Mouse (Mus musculus) c-Kit-positive CD71-positive TER-119-negative erythroid progenitor cells, embryonic 14.5 days (primary cell): ENCODE data around the gene Llgl2.
A peak's percentile ranks its signal among the peaks of the same experiment; 100 is the strongest.

ENCODE experiments used
- DNase-seq: peaks from one replicate; pipeline ENCODE4 v3.0.0-alpha.2; 2013; ENCODE audit warnings: low read depth

The Llgl2 gene

DNA sequence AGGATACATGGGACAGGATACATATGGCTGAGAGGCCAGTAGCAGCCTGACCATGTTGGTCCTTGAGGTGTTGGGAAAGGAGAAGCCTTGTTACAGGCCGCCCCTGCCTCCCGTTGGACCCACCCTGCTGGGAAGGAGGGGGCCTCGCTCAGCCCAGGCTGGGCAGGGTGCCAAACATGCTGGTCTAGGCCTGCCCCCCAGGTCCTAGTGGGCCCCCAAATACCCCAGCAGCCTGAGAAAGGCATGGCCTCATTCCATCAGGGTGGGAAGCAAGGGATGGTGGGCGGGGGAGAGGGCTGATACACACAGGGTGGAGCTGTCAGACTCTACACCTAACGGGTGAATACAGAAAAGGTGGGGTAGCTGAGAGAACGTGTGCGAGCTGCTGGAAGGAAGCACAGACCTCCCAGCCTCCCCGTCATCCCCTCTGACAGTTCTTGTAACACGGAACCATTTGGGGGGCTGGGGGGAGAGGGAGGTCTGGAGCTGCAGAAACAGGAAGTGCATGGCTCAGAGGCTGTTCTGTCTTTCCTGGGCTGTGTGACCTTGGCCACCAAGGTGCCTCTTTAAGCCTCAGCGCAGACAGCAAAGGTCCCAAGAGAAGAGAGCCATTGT lies 15.0 kb upstream of the Llgl2 start:
- DNase-seq: no peak

DNA sequence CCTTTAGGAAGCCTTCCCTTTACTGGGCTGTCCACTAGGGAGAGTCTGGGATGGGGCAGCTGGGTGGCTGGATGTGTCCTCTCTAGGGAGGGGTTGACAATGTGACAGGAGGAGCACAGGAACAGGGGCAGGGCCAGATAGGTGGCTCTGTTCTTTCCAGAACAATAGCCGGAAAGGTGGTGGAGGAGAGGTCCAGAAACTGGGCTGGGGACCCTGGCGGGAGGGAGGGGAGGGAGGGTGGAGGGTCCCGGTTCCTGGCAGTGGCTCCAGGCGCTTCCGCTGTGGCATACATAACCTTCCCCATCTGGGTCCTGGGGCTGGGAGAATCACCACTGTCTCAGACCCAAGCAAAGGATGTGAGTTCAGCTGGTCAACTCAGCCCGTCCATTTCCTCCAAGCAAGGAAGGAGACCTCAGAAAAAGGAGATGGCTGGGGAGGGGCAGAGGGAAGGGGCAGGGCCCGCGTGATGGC lies 14.5 kb upstream of the Llgl2 start:
- no peak for DNase-seq

DNA sequence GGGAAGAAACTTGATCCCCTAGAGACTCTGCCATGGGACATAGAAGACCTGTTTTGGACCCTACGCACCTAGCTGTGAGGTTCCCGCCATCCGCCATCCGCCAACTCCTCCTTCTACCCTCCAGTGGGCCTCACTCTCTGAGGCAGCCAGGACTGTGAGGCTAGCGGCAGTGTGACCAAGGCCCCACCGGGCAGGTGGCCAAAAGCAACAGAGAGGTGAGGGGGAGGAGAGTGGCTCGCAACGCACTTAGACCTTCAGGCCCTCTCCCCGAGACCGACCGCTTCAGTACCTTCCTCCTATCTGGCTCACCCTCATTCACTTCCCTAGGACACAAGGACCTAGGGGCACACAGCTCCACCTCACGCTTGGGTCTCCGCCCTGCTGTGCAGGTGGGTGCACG lies 13.5 kb upstream of the Llgl2 start:
- no peak for DNase-seq

DNA sequence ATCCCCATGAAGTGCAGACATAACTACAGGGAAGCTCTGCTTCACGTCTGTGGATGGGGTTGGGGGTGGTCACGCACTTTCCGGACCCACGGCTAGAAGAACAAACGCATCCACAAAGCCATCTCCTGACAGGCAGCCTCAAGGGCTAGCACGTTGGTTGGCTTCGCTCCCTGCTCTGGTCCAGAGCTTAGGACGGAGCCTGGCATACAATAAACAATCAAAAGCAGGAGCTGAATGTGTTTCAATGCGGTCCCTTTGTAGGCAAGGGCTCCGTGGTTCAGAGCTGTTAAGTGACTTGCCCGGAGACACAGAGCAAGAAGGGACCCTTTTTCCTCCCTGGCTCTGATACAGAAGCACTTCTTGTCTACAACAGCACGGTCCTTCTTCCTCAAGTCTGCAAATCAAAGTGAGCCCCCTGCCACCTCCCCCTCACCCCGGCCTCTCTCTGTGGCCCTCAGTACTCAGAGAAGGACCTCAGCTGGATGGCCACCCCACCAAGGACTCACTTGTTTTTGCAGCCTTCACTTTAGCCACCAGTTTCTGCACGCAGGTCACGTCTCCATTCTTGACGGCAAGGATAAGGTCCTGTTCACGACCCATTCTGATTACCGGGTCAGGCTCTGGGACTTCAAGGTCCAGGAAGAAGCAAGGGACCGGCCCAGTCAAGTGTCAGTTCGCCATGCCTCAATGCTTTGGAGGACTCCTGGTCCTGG lies 12.3 kb upstream of the Llgl2 start:
- no peak for DNase-seq

DNA sequence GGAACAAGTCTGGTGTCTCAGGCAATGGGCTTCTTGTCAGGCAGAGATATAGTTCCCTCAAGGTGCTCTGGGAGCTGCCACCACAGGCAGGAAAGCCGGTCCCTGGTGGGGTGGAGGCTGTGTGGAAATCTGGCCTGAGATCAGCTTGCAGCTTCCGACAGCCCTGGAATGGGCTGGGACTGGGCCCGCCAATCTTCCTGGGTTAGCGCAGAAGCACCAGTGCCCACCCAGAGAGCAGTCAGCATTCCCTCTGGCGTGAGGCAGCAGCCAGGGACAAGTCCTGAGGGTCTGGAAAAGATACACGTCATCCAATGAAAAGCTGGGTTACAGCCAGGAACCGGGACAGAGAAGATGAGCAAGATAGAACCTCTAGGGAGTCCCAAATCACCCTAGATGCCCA lies 11.8 kb upstream of the Llgl2 start:
- no peak for DNase-seq

DNA sequence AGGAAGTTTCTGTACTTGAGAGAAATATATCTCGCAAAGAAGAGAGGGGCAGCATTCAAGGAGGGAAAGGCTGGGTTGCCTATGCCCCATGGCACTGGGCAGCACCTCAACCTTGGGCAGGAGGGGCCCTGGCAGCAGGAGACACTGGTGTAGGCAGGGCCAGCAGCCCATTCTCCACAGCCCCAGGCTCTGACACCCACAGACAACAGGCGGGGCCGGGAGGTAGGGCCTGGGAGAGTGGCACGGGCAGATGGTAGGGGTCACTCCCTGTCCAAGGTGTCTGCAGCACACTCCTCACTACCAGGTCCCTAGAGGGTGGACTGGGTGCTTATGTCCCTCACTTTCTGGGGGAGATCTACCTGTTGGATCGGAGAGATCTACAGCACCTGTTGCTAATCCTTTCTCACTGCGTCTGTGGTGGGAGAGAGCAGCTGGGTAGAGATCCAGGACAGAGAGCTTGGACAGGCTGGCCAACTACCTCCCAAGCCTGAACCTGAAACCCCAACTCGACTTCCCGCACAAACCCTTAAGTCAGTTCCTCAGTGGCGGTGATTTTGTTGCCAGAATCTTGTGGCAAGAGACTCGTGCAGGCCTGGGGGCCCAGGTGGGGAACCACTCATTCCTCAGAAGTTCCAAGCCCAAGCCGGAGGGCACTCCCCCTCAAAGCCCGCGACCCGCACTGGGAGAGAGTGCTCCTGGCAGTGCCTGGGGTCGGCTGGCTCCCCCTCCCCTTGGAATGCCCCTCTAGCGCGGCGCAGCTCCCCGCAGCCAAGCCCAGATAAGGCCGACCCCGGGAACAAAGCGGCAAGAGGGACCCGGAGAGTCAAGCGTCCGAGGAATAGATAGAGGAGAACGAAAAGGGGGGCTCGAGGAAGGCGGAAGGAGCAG lies 11.1 kb upstream of the Llgl2 start:
- DNase-seq: no peak

DNA sequence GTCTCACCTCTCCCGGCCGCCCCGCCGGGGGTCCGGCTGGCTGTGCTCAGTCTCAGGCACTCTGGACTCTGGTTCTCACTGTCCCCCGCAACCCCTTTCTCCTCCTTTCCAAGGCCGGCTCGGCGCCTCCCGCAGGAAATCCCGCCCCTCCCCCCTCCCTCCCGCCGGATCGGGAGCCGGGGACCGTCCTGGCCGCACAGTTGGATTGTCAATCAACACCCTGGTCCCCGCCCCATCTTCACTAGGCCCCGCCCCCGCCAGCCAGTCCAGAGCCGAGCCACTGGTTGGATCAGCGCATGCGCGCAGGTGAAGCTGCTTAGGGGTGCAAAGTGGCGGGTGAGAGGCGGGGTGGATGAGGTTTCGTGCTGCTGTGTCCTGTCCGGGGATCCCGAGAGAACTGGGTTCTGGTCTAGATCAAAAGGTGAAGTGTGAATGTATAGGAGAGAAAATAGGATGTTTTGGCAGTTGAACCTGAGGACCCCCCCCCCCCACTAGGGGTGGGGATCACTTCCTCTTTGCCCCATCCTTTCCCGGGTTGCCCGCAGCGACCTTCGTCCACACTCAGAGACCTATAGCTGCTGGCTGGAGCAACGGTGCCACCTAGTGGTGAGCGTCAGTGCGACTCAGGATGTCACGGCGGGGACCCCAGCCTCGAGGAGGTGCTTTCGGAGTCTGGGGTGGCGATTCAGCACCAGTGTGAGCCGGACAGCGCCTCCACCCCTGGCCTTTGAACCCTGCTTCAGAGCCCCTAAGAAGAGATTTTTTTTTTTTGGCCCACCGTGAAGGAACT lies 10.1 kb upstream of the Llgl2 start, which contains the start of gene Caskin2:
Gene Caskin2, minus strand, starts transcription at position 133 of the 790 bp plus-strand sequence.
- DNase-seq: peak; percentile 94

DNA sequence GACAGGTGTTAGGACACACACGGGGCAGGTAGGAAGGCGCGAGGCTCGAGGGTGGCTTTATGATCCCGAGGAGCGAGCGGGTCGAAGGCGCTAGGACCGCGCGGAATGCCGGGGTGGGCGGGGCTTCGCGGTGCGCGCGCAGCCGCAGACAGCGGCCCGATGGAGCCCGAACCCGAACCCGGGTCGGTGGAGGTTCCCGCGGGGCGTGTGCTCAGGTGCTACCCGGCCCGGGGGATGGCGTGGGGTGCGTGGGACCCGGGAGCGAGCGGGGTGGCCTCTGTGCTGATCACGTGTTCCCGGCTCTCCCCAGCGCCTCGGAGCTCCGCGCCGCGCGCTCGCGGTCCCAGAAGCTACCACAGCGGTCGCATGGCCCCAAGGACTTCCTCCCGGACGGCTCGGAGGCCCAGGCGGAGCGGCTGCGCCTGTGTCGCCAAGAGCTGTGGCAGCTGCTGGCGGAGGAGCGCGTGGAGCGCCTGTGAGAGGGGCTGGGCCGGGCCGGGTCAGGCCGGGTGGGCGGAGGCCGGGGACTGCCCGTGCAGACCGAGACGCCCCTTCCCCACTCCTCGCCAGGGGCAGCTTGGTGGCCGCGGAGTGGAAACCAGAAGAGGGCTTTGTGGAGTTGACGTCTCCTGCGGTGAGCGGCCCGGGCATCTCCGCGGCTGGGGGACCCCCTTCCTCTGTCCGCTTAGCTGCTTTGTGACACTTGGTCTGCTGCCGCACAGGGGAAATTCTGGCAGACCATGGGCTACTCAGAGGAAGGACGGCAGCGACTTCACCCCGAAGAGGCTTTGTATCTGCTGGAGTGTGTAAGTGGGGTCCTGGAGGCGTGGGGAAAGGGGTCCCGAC lies 9.0 kb upstream of the Llgl2 start, which contains the start of gene Tsen54:
Gene Tsen54, plus strand, starts transcription at position 120 of the 846 bp plus-strand sequence.
- DNase-seq: peak; percentile 75

DNA sequence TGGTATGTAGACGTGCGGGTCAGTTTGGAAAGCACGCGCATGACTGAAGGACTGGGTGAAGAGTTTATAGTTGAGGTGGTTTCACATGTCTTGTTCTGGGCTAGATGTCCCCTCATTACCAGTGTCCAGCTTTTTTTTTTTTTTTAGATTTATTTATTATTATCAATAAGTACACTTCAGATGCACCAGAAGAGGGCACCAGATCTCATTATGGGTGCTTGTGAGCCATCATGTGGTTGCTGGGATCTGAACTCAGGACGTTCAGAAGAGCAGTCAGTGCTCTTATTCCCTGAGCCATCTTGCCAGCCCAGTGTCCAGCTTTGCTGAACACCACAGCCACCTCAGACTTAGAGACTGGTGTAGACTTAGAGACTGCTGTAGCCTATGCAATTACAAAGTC lies 6.5 kb upstream of the Llgl2 start:
- DNase-seq: no peak

DNA sequence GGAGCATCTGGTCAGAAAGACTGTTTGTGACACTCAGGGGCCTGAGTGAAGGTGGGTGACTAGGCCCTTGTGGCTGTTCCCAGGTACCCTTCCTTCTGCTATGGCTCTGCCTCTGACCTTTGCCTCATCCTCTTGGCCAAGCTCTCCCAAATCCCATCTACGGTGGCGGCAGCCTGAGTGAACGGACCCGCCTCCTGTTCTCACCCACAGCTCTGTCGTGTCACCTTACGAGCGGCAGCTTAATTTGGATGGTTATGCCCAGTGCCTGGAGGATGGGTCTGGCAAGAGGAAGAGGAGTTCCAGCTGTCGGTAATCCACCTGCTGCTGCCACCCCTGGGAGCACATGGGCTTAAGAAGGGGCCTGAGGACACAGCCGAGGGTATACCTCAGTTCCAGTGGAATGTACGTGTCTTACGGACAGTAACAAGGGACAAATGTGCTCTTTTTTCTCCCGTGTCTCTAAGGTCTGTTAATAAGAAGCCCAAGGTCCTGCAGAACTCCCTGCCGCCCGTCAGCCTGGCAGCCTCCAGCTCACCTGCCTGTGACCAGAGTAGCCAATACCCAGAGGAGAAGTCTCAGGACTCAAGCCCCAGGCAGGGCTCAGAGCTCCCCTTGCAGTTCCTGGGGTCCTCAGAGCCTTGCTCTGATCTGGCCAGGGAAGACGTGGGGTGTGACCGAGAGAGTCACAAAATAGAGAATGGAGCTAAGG lies 3.8 kb upstream of the Llgl2 start:
- no peak for DNase-seq

DNA sequence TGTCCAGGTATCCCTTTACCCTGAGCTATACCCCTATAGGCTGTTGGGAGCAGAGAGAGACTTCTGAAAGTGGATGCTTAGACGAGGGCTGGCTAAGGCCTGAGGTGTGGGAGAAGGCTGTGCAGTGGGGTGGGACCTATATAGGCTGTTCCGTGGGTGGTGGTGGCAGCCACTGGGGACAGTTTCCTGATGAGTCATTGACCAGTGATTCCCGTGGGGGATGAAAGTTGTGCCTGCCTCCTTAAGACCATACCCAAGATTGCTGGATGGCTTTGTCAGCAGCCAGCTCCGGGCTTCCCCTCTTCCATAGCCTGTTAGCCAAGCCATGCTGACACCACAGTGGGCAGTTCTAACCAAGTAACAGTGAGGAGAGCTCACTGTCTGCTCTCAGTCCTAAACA lies 2.8 kb upstream of the Llgl2 start:
- no peak for DNase-seq

DNA sequence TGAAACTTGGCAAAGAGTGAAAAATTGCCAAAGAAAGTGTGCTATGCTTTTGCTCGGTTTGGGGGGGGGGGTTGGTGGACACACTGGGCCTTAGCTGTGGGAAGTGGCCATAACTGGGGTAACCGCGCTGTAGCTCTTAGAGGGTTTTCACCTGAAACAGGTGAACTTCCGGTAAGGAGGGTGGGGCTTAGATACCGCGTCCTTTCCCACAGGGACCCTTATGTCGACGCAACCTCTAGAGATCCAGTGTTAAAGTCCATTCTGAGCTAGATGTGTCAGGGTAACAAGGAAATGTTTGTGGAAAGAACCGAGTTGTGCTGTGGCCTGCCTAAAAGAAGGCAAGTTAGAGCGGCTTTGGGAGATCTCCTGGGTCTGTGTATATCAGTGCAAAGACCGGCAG lies 964 bp downstream of the Llgl2 start:
- DNase-seq: no peak

DNA sequence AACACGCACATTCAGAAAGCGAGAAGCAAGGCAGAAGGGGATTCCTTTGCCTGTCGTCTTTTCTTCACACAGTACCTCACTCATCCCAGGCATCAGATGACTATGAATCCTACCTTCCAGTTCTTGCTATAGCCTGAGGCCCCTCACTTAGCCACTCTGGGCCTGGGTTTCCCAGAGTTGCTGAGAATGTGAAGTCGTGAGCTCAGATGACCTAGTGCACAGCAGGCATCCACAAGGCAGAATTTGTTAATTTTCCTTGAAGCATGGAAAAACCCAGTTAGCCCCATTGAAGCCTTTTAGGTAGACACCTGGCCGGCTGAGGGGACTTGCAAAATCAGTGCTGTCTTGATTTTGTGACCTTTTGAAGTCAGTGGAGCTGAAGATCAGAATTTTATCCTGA lies 2.6 kb downstream of the Llgl2 start:
- no peak for DNase-seq

DNA sequence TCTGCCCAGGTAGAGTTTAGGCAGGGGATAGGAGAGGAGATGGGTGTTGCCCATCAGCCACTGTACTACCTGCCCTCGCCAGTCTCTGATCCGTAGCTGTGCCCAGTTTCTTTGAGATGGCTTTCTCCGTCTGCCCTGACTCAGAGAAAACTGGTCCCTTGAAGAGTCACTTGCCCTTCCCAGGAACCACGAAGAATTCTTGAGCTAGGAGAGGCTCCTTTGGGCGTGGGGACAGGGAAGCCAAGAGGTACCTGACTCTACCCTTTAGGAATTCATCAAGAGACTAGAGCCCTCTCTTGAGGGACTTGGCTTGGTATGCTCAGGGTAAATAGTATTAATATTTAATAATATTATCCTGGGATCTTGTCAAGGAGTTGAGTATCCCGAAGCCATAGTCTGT lies 3.8 kb downstream of the Llgl2 start:
- DNase-seq: no peak

DNA sequence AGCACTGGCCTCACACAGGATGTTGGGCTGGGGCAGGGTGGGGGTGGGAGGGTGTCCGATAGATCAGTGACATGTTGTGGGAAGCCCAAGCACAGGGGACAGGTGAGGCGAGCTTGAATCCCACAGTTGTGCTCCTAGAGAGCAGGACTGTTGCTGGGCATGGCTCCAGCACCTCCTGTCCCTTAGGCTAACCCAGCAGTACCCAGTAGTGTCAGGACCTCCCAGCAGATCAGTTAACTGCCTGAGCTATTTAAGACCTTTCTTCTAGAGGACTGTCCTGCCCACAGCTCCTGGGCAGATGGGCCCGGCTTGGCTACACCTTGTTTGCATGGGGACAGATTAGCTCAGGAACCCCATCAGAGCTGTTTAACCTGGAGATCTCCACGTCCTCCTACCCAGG lies 5.2 kb downstream of the Llgl2 start:
- DNase-seq: no peak

DNA sequence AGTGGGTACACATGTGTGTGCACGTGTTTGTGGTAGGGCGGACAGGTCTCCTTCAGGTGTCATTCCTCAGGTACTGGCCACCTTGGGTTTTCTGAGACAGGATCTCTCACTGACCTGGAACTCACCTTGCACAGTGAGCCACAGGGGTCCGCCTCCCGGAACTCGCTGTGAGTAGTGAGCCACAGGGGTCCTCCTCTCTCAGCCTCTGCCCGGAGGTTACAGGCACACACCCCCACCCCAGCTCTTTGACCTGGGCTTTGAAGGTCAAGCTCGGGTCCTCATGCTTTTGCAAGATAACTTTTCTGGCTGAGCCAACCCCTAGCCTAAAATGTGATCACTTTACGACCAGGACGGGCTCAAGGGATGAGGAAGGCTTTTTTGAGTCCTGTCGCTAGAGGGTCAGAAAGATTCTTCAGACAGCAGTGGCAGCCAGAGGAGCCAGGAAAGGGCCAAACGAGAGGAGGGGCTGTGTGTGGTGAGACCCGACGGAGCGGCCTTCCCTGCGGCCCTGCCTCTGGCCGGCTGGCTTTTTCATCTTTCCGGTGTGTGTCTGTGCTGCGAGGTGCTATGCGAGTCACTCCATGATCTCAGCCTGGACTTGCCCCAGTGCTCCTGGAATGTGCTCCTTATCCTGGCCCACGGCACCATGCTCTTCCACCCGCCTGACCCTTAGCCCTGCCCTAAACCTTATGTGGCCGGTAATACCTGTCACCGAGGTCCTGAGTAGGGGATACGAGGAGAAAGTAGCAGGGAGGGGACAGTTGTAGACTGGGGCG lies 6.9 kb downstream of the Llgl2 start:
- DNase-seq: no peak

DNA sequence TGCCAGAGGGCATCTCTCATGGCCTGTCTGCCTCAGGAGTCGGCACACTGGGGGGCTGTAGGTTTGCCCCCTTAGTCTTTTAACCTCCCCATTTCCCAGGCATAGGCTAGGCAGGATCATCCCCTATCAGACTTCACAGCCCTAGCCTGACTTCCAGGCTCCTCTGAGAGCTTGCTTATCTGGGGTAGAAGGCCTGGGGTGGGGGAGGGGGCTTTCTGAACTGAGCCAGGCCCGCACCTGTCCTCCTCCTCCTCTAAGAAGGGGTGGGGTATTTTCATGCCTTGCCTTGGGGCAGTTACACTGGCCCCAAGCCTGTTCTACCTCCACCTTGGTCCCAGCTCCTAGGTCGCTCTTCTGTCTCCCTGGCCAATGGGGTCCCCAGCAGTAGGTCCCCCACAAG lies 7.7 kb downstream of the Llgl2 start:
- DNase-seq: peak; percentile 51

DNA sequence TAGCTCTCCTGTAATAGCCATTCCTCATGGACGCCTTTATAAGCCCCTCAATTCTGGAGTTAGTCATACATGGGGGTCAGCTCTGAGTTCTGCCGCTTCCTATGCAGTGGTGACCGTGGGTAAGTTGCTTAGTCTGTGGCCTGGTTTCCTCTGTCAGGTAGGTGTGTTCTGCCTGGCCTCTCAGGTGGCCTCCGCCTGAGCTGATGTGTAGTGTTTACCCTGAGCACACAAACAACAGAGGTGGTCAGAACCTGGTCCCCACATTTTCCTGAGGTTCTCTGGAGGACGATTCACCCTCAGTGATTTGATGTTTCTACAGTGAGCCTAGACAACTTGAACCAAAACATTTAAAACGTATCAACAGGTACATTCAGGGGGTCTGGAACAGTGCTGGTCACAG lies 8.2 kb downstream of the Llgl2 start:
- no peak for DNase-seq

DNA sequence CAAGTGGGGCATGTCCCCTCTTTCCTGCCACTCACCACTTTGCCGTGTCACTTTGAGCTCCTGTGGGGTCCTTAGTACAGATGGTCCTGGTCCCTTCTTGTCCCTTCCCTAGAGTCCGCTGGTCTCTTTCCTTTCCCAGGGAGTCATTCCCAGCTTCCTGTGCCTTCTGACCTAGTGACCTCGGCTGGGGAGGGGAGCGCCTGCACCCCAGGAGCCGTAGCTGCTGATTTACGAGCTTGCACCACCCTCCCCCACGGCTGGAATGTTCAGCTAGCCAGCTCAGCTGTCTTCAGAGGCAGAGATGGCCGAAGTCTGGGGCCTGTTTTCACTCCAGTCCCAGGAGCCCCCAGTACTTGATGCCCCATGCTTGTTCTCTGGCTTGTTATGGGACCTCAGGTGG lies 8.7 kb downstream of the Llgl2 start:
- DNase-seq: no peak
